Mouse (Mus musculus): ENCODE results near the gene 1110032A03Rik.

- TF ChIP-seq CTCF (IDR thresholded peaks at IDR 0.05; ENCODE audit: low read depth, low read length): no peak
- no peak for TF ChIP-seq POLR2A (IDR thresholded peaks at IDR 0.05; ENCODE audit: extremely low read depth, insufficient read depth, low read length)
Observed at GRCm38 (mm10) chr9:50816512-50816911, 41.2 kb upstream of the 1110032A03Rik start.

Data from liver, adult 2 months (tissue).